Mouse (Mus musculus): ENCODE measurements around the gene Gm773. TPM values are rescaled to one million over a fixed set of nuclear protein-coding genes. Genes with fewer than 3 reads are reported as not detected.

Gene Gm773
- polyA plus RNA-seq (2014; fragmentation: Illumina TruSeq; extraction: RNeasy Lipid Tissue Mini Kit (QIAGEN cat#74804); ENCODE audit: low read depth, low replicate concordance) = 21.9 TPM

GRCm38 (mm10) chrX:56212771-56213170, at the start of gene Gm773:
Gene Gm773 (minus strand): TSS chrX:56212881.

Other genes with a start within 250 kb of the Gm773 start
- gene 3830403N18Rik, start 76.3 kb downstream of the Gm773 start, polyA plus RNA-seq (2014; fragmentation: Illumina TruSeq; extraction: RNeasy Lipid Tissue Mini Kit (QIAGEN cat#74804); ENCODE audit: low read depth, low replicate concordance) = 17.9 TPM
- 6.6 TPM for gene Zfp449, start 133.5 kb upstream of the Gm773 start, polyA plus RNA-seq (2014; fragmentation: Illumina TruSeq; extraction: RNeasy Lipid Tissue Mini Kit (QIAGEN cat#74804); ENCODE audit: low read depth, low replicate concordance)
- gene Smim10l2a, start 161.7 kb upstream of the Gm773 start, polyA plus RNA-seq (2014; fragmentation: Illumina TruSeq; extraction: RNeasy Lipid Tissue Mini Kit (QIAGEN cat#74804); ENCODE audit: low read depth, low replicate concordance) = 3.1 TPM
- not detected for gene Gm2174, start 235.1 kb upstream of the Gm773 start, polyA plus RNA-seq (2014; fragmentation: Illumina TruSeq; extraction: RNeasy Lipid Tissue Mini Kit (QIAGEN cat#74804); ENCODE audit: low read depth, low replicate concordance)
- gene Ints6l, start 242.0 kb upstream of the Gm773 start, polyA plus RNA-seq (2014; fragmentation: Illumina TruSeq; extraction: RNeasy Lipid Tissue Mini Kit (QIAGEN cat#74804); ENCODE audit: low read depth, low replicate concordance) = 20.5 TPM

All from testis, adult 10 weeks (tissue).